Mouse (Mus musculus) intestine, postnatal 0 days (tissue): ENCODE measurements around the gene Lpp. TPM values are rescaled to one million over a fixed set of nuclear protein-coding genes. Genes with fewer than 3 reads are reported as not detected.

Source experiments
- ATAC-seq: fragments of 200-750 bp; cut with Nextera tagmentation; 2 replicates; pipeline ENCODE4 v1.8.0; 2017; ENCODE audit warnings: mild to moderate bottlenecking, moderate TSS enrichment, moderate library complexity
- H3K27ac ChIP-seq: fragments of 300-500 bp; sonication (generic); 2 replicates; pipeline ENCODE4 v1.5.1; 2014; ENCODE audit warnings: mild to moderate bottlenecking, low read depth, low read length, moderate library complexity
- H3K27me3 ChIP-seq: fragments of 300-500 bp; sonication (generic); replicated peaks from 2 replicates; pipeline ENCODE4 v1.6.1; 2014; ENCODE audit warnings: low read length, mixed read lengths; ENCODE audit not compliant: control insufficient read depth, insufficient read depth
- H3K36me3 ChIP-seq: fragments of 300-500 bp; sonication (generic); 2 replicates; pipeline ENCODE4 v1.6.1; 2014; ENCODE audit warnings: mild to moderate bottlenecking, moderate library complexity; ENCODE audit not compliant: control insufficient read depth, insufficient read depth
- H3K4me1 ChIP-seq: fragments of 300-500 bp; sonication (generic); replicated peaks from 2 replicates; pipeline ENCODE4 v1.6.1; 2014; ENCODE audit warnings: antibody characterized with exemption, low read length, mixed read lengths; ENCODE audit not compliant: control insufficient read depth, insufficient read depth
- H3K4me2 ChIP-seq: fragments of 300-500 bp; sonication (generic); replicated peaks from 2 replicates; pipeline ENCODE4 v1.6.1; 2014; ENCODE audit warnings: low read depth, mild to moderate bottlenecking, moderate library complexity
- H3K4me3 ChIP-seq: fragments of 300-500 bp; sonication (generic); 2 replicates; pipeline ENCODE4 v1.5.1; 2014; ENCODE audit warnings: low read depth, low read length
- H3K9ac ChIP-seq: fragments of 300-500 bp; sonication (generic); 2 replicates; pipeline ENCODE4 v1.6.1; 2014; ENCODE audit warnings: mild to moderate bottlenecking, low read depth, low read length
- H3K9me3 ChIP-seq: fragments of 300-500 bp; sonication (generic); 2 replicates; pipeline ENCODE4 v1.6.1; 2016; ENCODE audit warnings: mixed run types; ENCODE audit not compliant: control insufficient read depth
- CTCF ChIP-seq: sonication (generic); IDR thresholded peaks from 2 replicates; pipeline ENCODE4 v1.5.1; 2016; ENCODE audit warnings: low read depth, mild to moderate bottlenecking, control low read depth, antibody characterized with exemption, moderate library complexity
- WGBS: fragments of 180-500 bp; shearing (Covaris S2); extraction: QIAGEN DNeasy Blood & Tissue Kit; methylation state at CpG from one replicate; pipeline ENCODE4 v1.1.7; 2014; 5-methylcytosine and 5-hydroxymethylcytosine counted together
- polyA plus RNA-seq: library from polyadenylated mRNA; unstranded; fragments of >200 nt; fragmentation: Nextera tagmentation; extraction: Ambion mirVana; gene quantifications from 2 replicates; pipeline ENCODE4 v1.2.1, GENCODE M21; 2015

The Lpp gene
- polyA plus RNA-seq, 1 experiment from 2014 or later: 32.8 TPM

DNA sequence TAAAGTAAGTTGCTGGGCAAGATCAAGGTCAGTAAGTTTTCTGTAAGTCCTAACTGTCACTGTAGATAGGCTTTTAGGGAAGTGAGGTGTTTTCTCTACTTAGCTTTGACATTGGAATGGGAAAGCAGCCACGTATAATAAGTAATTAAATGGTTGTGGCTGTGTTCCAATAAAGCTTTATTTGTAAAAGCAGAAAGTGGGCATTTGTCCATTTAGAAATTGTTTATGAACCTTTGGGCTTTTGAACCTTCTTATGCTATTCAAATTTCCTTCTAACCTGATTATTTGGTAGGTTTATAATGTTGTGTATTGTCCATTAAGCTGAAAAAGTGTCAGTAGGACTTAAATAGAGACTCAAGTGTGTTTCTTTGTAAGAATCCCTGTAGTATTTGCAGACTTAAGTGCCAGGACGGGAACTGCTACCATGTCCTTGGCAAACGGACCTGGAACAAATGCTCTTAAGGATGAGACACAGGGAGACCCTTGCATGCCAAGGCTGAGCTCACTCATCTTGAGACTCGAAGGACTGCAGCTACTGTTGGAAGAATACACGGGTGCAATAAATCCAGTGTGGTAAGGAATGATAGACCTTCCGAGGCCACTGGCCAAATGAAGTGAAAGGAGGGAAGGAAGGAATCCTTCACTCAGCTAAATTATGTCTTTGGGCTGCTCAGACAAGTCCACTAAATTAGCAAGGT, 252.7 kb downstream of the Lpp start:
- ATAC-seq: no peak
- H3K4me3 ChIP-seq: no peak overlapping the region
- H3K4me1 ChIP-seq: no peaks in the 10 kb centered on the region
- no peaks in the 10 kb centered on the region for H3K36me3 ChIP-seq
- H3K4me2 ChIP-seq: no peak overlapping the region
- no peak overlapping the region for H3K27ac ChIP-seq
- 74% methylated on average over 6 of the region's 6 CpGs for WGBS
- no peaks in the 10 kb centered on the region for H3K27me3 ChIP-seq
- no peaks in the 10 kb centered on the region for H3K9me3 ChIP-seq
- H3K9ac ChIP-seq: no peak overlapping the region
- TF ChIP-seq CTCF: no peak

DNA sequence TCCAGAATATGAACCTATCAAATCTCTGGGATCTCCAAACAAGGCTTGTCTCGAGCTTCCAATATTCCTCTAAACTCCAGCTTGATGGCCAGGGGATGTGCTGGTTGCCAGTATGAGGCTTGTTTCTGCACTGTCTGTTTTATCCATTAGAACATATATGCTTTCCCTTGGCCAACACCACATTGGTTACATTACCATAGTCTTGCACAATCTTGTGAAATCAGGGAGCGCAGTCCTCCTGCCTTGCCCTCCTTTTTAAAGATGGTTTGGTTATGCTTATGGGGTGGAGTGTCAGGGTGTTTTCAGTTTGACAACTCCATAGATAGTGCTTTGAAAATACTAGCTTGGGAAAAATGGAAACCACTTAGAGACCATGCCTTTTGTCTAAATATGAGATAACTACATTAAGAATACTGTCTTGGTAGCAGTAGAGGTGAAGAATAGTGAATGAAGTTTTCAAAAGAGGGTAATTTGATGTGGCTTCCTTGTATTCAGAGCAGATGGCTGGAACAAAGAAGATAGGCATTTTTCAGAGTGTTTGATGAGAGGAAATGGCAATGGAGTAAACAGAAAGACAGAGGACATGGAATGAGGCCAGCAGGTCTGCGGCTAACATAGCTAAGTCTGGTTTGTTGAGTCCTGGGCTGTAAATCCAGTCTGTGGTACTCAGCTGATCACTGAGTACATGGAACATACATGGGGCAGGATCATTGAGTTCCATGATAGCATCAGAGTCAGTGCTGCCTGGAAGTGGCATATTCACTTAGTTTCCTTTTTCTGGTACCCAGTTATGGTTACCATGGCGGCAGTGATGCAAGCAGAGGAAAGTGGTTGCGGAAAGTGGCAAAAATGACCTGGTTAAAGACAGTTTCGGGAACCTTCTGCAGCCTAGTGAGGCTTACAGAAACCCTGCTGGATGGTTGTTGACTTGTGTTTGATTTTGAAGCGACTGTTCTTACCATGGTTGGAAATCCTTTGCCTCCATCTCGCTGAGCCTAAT, 258.6 kb downstream of the Lpp start:
- H3K27me3 ChIP-seq: no peaks in the 10 kb centered on the region

DNA sequence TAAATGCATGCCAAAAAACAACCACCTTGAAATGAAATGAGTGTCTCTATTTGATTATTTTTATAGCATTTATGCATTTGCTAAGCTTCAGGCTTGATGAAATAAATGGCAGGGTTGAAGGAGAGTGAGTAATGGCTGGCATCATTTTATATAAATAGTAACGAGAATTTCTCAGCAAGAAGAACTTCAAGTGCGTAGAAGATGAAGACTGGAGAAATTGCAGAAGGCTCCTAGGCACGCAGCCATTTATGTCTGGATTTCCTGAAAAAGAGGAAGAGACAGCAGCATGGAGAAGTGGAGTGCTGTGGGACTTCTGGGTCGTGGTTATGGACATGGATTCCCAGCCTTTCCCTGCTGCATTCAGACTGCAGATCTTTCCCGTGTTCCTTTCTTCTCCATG, 259.7 kb downstream of the Lpp start:
- H3K9ac ChIP-seq: no peak overlapping the region
- no peaks in the 10 kb centered on the region for H3K9me3 ChIP-seq
- no peaks in the 10 kb centered on the region; the same call in 1 of the 2 replicates for H3K36me3 ChIP-seq
- no peak for TF ChIP-seq CTCF
- ATAC-seq: no peak
- no peaks in the 10 kb centered on the region for H3K27me3 ChIP-seq
- no peak overlapping the region for H3K4me3 ChIP-seq
- no peak overlapping the region for H3K4me2 ChIP-seq
- 63% methylated on average over 5 of the region's 5 CpGs for WGBS
- H3K27ac ChIP-seq: no peak overlapping the region
- H3K4me1 ChIP-seq: no peaks in the 10 kb centered on the region

More for the DNA sequence above, 258.6 kb downstream of the Lpp start:
- 86% methylated on average over 8 of the region's 8 CpGs for WGBS
- H3K27ac ChIP-seq: no peak overlapping the region
- TF ChIP-seq CTCF: no peak
- no peak for ATAC-seq
- H3K4me1 ChIP-seq: no peaks in the 10 kb centered on the region
- H3K4me2 ChIP-seq: no peak overlapping the region
- no peaks in the 10 kb centered on the region for H3K9me3 ChIP-seq
- no peak overlapping the region for H3K9ac ChIP-seq
- H3K36me3 ChIP-seq: no peaks in the 10 kb centered on the region; the same call in 1 of the 2 replicates
- no peak overlapping the region for H3K4me3 ChIP-seq

DNA sequence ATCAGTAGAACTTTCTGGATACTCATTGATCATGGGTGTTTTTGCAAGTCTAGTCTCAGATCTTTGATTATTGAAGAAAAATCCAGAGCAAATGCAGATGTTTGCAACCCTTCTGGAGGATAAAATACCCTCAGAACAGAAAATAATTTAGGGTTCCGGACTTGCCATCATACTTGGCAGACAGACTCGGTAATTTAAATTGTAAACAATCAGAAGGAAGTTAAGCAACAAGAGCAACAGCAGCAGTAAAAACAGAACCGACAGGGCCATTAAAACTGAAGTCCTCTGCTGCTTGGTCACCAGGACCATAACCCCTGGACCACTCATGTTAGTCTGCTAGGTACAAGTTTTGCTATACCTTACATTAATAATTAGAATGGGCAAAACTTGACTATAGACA, 261.8 kb downstream of the Lpp start:
- no peak overlapping the region for H3K27ac ChIP-seq
- no peak overlapping the region for H3K9ac ChIP-seq
- no peak overlapping the region for H3K4me2 ChIP-seq
- WGBS: 49% methylated on average over 3 of the region's 3 CpGs
- H3K9me3 ChIP-seq: no peaks in the 10 kb centered on the region
- no peak overlapping the region for H3K4me3 ChIP-seq
- no peaks in the 10 kb centered on the region for H3K4me1 ChIP-seq
- TF ChIP-seq CTCF: no peak
- H3K27me3 ChIP-seq: no peaks in the 10 kb centered on the region
- no peak for ATAC-seq
- H3K36me3 ChIP-seq: no peaks in the 10 kb centered on the region; the same call in 1 of the 2 replicates

DNA sequence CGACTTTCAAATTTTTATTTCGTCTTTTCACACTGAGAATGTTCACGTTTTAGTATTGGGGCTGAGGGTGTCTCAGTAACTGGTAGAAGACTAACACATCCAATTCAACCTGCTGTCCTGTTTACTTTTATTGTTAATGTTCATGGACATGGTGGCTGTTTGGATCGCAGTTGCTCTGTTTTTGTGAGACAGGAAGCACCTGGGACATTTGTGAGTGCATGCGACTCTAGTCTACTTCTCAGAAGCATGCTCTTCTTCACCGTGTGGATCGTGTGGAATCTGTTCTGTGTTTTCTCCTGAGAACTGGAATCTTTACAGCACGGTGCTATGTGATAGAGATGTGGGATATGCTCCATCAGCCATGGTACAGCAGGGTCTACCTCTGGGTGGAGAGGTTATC, 262.7 kb downstream of the Lpp start:
- Histone ChIP-seq H3K9ac (no peak overlapping the region), H3K27me3 (no peaks in the 10 kb centered on the region), H3K36me3 (no peaks in the 10 kb centered on the region; the same call in 1 of the 2 replicates), H3K4me1 (no peaks in the 10 kb centered on the region), H3K27ac (no peak overlapping the region), H3K9me3 (no peaks in the 10 kb centered on the region), H3K4me2 (no peak overlapping the region), H3K4me3 (no peak overlapping the region)
- ATAC-seq: no peak
- WGBS: 88% methylated on average over 8 of the region's 8 CpGs
- TF ChIP-seq CTCF: no peak

DNA sequence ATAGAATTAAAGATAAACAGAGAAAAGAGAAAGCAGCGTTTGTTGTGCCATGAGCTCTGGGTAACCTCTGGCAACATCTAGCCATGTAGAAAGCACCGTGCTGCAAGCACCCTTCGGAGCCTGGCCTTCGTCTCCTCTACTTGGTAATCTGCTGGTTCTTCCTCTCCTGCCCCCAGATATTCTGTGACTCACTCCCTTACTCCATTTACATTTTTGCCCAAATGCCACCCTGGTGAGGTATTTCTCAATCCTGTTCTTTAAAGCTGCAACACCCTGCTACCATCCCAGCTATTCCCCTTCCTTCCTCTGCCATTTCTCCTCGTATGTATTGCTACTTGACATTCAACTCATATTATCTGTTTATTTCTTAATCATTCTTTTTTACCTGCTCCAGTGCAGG, 263.4 kb downstream of the Lpp start:
- no peak overlapping the region for H3K4me3 ChIP-seq
- H3K27me3 ChIP-seq: no peaks in the 10 kb centered on the region
- WGBS: 83% methylated on average over 5 of the region's 5 CpGs
- TF ChIP-seq CTCF: no peak
- H3K9me3 ChIP-seq: no peaks in the 10 kb centered on the region
- no peak overlapping the region for H3K9ac ChIP-seq
- ATAC-seq: no peak
- no peak overlapping the region for H3K27ac ChIP-seq
- no peak overlapping the region for H3K4me2 ChIP-seq
- H3K4me1 ChIP-seq: no peaks in the 10 kb centered on the region
- peaks cover 3% of the 10 kb centered on the region; the same call in 1 of the 2 replicates for H3K36me3 ChIP-seq
